Mouse (Mus musculus) liver, embryonic 14.5 days (tissue): ENCODE results near the gene Ppfibp2.

Source experiments
- CTCF ChIP-seq: IDR thresholded peaks from 2 replicates; pipeline ENCODE4 v1.5.1; 2016; ENCODE audit warnings: antibody characterized with exemption, low read depth, control low read depth
- EP300 ChIP-seq: IDR thresholded peaks from 2 replicates; pipeline ENCODE4 v1.6.1; 2016; ENCODE audit warnings: antibody characterized with exemption, low read depth

DNA sequence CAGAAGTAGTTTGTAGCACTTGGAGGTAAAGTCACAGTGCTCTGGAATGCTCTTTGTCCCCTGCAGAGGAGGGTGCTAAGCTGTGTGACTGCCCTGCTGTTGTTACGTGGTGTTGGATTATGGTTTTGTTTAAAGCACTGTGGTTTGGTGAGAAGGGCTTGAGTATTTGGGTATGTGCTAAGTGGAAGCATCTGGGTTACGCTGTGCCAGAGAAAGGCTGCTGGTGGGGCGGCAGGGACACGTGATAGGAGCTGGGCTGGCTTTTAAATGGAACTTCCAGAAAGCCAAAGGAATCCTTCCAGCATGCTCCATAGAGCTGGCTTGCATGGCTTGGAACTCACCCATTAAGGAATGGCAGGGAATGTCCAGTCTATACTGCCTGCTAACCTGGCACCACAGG, 24.2 kb downstream of the Ppfibp2 start:
- TF ChIP-seq CTCF (no peak), EP300 (no peak)
